ENCODE assay signal across 16 mouse cellular contexts in the genomic region with DNA sequence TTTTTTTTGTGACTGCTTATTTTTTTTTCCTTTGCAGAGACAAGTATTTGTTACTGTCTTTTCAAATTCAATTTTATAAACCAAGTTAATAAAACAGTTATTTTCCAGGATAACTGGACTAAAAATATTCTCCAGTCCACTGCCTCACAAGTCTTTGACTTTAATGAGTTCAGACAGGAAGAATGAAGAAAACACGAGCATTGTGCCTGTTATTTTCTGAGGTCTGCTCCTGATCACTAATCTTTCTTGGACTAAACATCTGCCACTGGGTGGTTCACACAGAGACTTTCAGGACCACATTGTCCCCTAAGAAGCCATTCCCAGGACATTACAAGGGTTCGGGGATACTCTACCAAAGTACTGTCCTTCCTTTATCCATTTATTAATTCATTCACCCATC.
"Had no signal": no experiment of that assay in that cellular context is flagged by ENCODE, and none has a peak within 500 bp of the region (broad histone marks: within the 10 kb centered on the region; RNA-seq: fewer than 3 reads in every experiment).

No protein-coding gene starts in this region.

- H3K4me1 ChIP-seq: neural tube, embryonic 12.5 days; neural tube, embryonic 13.5 days; neural tube, embryonic 15.5 days; stomach, embryonic 15.5 days had no signal

- H3K4me2 ChIP-seq: neural tube, embryonic 12.5 days; neural tube, embryonic 13.5 days; neural tube, embryonic 15.5 days; stomach, embryonic 15.5 days had no signal

- H3K27ac ChIP-seq: neural tube, embryonic 12.5 days; neural tube, embryonic 13.5 days; neural tube, embryonic 15.5 days; stomach, embryonic 15.5 days; stomach, postnatal 0 days had no signal

- H3K27me3 ChIP-seq: neural tube, embryonic 12.5 days; neural tube, embryonic 13.5 days; neural tube, embryonic 15.5 days; stomach, embryonic 15.5 days had no signal

- H3K9ac ChIP-seq: neural tube, embryonic 12.5 days; neural tube, embryonic 13.5 days; neural tube, embryonic 15.5 days; stomach, embryonic 15.5 days had no signal

- H3K36me3 ChIP-seq: neural tube, embryonic 12.5 days; neural tube, embryonic 13.5 days; neural tube, embryonic 15.5 days; stomach, embryonic 15.5 days had no signal

- DNase-seq: right cerebral cortex, adult 18-20 months; right cerebral cortex, postnatal 14 days; right cerebral cortex, postnatal 25 days; right cerebral cortex, postnatal 4 days; spleen, adult 18-20 months; thymus, adult 18-20 months; thymus, adult 2 months; thymus, postnatal 14 days; thymus, postnatal 25 days; thymus, postnatal 36 days; thymus, postnatal 4 days had no signal

- H3K4me3 ChIP-seq: neural tube, embryonic 12.5 days; neural tube, embryonic 13.5 days; neural tube, embryonic 15.5 days; stomach, embryonic 15.5 days had no signal

- H3K9me3 ChIP-seq: neural tube, embryonic 12.5 days; neural tube, embryonic 13.5 days; neural tube, embryonic 15.5 days; stomach, embryonic 15.5 days had no signal
